Mouse (Mus musculus) CH12.LX (cell line): ENCODE results near the gene Polr2l. TPM values are rescaled to one million over a fixed set of nuclear protein-coding genes. Genes with fewer than 3 reads are reported as not detected.

Experiments used
- polyA plus RNA-seq: library from polyadenylated mRNA; unstranded; fragments of >175 nt; gene quantifications from 2 replicates; pipeline ENCODE4 v1.2.1, GENCODE M21; 2012; ENCODE audit warnings: low read depth; ENCODE audit not compliant: insufficient read length
- total RNA-seq, 2 experiments: library from RNA; depleted of rRNA; stranded (reverse); fragments of 300-350 nt in 1 of 2; fragments of >200 nt in 1 of 2; gene quantifications; 2 replicates each; pipeline ENCODE4 v1.2.3; 2012 to 2014

The Polr2l gene
- total and polyA plus RNA-seq, 3 experiments: 35.7 to 82.3 (median 64.8) TPM

Other genes starting within 250 kb of the Polr2l start
Only the 20 nearest of the 22 such genes appear.
- 11.2 and 26.2 TPM in 2 replicates for gene Irf7, start 208.7 kb downstream of the Polr2l start, total RNA-seq (2012; rRNA removed)
- 10.1 and 10.5 TPM in 2 replicates for gene Irf7, start 208.7 kb downstream of the Polr2l start, total RNA-seq (2014; rRNA removed)
- gene Irf7, start 208.7 kb downstream of the Polr2l start, polyA plus RNA-seq: 6.5 and 7.7 TPM in 2 replicates
- 1.0 and 1.9 TPM in 2 replicates for gene Cdhr5, start 198.3 kb downstream of the Polr2l start, total RNA-seq (2012; rRNA removed)
- gene Cdhr5, start 198.3 kb downstream of the Polr2l start, total RNA-seq (2014; rRNA removed): 0.31 and 0.35 TPM in 2 replicates
- 3.3 and 3.9 TPM in 2 replicates for gene Cdhr5, start 198.3 kb downstream of the Polr2l start, polyA plus RNA-seq
- not detected in 2 replicates for gene Sct, start 196.0 kb downstream of the Polr2l start, total RNA-seq (2012; rRNA removed)
- gene Sct, start 196.0 kb downstream of the Polr2l start, total RNA-seq (2014; rRNA removed): not detected in 2 replicates
- 0.49 TPM in 1 of 2 replicates, not detected in the other for gene Sct, start 196.0 kb downstream of the Polr2l start, polyA plus RNA-seq
- gene Drd4, start 183.1 kb downstream of the Polr2l start, total RNA-seq (2012; rRNA removed): not detected in 2 replicates
- gene Drd4, start 183.1 kb downstream of the Polr2l start, total RNA-seq (2014; rRNA removed): not detected in 2 replicates
- gene Drd4, start 183.1 kb downstream of the Polr2l start, polyA plus RNA-seq: not detected in 2 replicates
- 10.0 and 10.7 TPM in 2 replicates for gene Deaf1, start 147.4 kb downstream of the Polr2l start, total RNA-seq (2012; rRNA removed)
- gene Deaf1, start 147.4 kb downstream of the Polr2l start, total RNA-seq (2014; rRNA removed): 3.5 and 5.7 TPM in 2 replicates
- 31.6 and 37.7 TPM in 2 replicates for gene Deaf1, start 147.4 kb downstream of the Polr2l start, polyA plus RNA-seq
- 7.4 and 8.5 TPM in 2 replicates for gene Tmem80, start 147.4 kb downstream of the Polr2l start, total RNA-seq (2012; rRNA removed)
- gene Tmem80, start 147.4 kb downstream of the Polr2l start, total RNA-seq (2014; rRNA removed): 6.4 and 8.3 TPM in 2 replicates
- 8.2 and 9.9 TPM in 2 replicates for gene Tmem80, start 147.4 kb downstream of the Polr2l start, polyA plus RNA-seq
- 0.50 and 1.1 TPM in 2 replicates for gene Eps8l2, start 136.3 kb downstream of the Polr2l start, total RNA-seq (2012; rRNA removed)
- not detected in 2 replicates for gene Eps8l2, start 136.3 kb downstream of the Polr2l start, total RNA-seq (2014; rRNA removed)
- gene Eps8l2, start 136.3 kb downstream of the Polr2l start, polyA plus RNA-seq: 0.51 and 0.91 TPM in 2 replicates
- gene Taldo1, start 82.9 kb downstream of the Polr2l start, total RNA-seq (2012; rRNA removed): 188 and 205 TPM in 2 replicates
- 228 and 237 TPM in 2 replicates for gene Taldo1, start 82.9 kb downstream of the Polr2l start, total RNA-seq (2014; rRNA removed)
- gene Taldo1, start 82.9 kb downstream of the Polr2l start, polyA plus RNA-seq: 124 and 129 TPM in 2 replicates
- gene Gatd1, start 61.0 kb downstream of the Polr2l start, total RNA-seq (2012; rRNA removed): 23.9 and 29.6 TPM in 2 replicates
- 26.4 and 31.4 TPM in 2 replicates for gene Gatd1, start 61.0 kb downstream of the Polr2l start, total RNA-seq (2014; rRNA removed)
- gene Gatd1, start 61.0 kb downstream of the Polr2l start, polyA plus RNA-seq: 17.6 and 21.2 TPM in 2 replicates
- not detected in 2 replicates for gene Cend1, start 45.6 kb downstream of the Polr2l start, total RNA-seq (2012; rRNA removed)
- gene Cend1, start 45.6 kb downstream of the Polr2l start, total RNA-seq (2014; rRNA removed): not detected in 2 replicates
- gene Cend1, start 45.6 kb downstream of the Polr2l start, polyA plus RNA-seq: not detected in 2 replicates
- 16.1 and 20.8 TPM in 2 replicates for gene Slc25a22, start 37.2 kb downstream of the Polr2l start, total RNA-seq (2012; rRNA removed)
- 6.1 and 6.5 TPM in 2 replicates for gene Slc25a22, start 37.2 kb downstream of the Polr2l start, total RNA-seq (2014; rRNA removed)
- 31.5 and 32.1 TPM in 2 replicates for gene Slc25a22, start 37.2 kb downstream of the Polr2l start, polyA plus RNA-seq
- gene Pidd1, start 31.1 kb downstream of the Polr2l start, total RNA-seq (2012; rRNA removed): 7.8 and 9.6 TPM in 2 replicates
- 5.1 and 5.8 TPM in 2 replicates for gene Pidd1, start 31.1 kb downstream of the Polr2l start, total RNA-seq (2014; rRNA removed)
- gene Pidd1, start 31.1 kb downstream of the Polr2l start, polyA plus RNA-seq: 21.4 and 24.9 TPM in 2 replicates
- gene Rplp2, start 27.8 kb downstream of the Polr2l start, total RNA-seq (2012; rRNA removed): 3,147 and 3,416 TPM in 2 replicates
- 791 and 892 TPM in 2 replicates for gene Rplp2, start 27.8 kb downstream of the Polr2l start, total RNA-seq (2014; rRNA removed)
- gene Rplp2, start 27.8 kb downstream of the Polr2l start, polyA plus RNA-seq: 2,025 and 2,969 TPM in 2 replicates
- 8.9 and 11.7 TPM in 2 replicates for gene Pnpla2, start 19.9 kb downstream of the Polr2l start, total RNA-seq (2012; rRNA removed)
- gene Pnpla2, start 19.9 kb downstream of the Polr2l start, total RNA-seq (2014; rRNA removed): 1.5 and 2.8 TPM in 2 replicates
- gene Pnpla2, start 19.9 kb downstream of the Polr2l start, polyA plus RNA-seq: 25.3 and 29.6 TPM in 2 replicates
- not detected in 2 replicates for gene Cracr2b, start 14.0 kb downstream of the Polr2l start, total RNA-seq (2012; rRNA removed)
- not detected in 2 replicates for gene Cracr2b, start 14.0 kb downstream of the Polr2l start, total RNA-seq (2014; rRNA removed)
- gene Cracr2b, start 14.0 kb downstream of the Polr2l start, polyA plus RNA-seq: not detected in 2 replicates
- gene Cd151, start 7.7 kb downstream of the Polr2l start, total RNA-seq (2012; rRNA removed): 14.9 and 15.0 TPM in 2 replicates
- 10.1 and 10.6 TPM in 2 replicates for gene Cd151, start 7.7 kb downstream of the Polr2l start, total RNA-seq (2014; rRNA removed)
- 13.5 and 21.1 TPM in 2 replicates for gene Cd151, start 7.7 kb downstream of the Polr2l start, polyA plus RNA-seq
- 28.9 and 30.0 TPM in 2 replicates for gene Tspan4, start 108 bp upstream of the Polr2l start, total RNA-seq (2012; rRNA removed)
- gene Tspan4, start 108 bp upstream of the Polr2l start, total RNA-seq (2014; rRNA removed): 23.8 and 28.4 TPM in 2 replicates
- gene Tspan4, start 108 bp upstream of the Polr2l start, polyA plus RNA-seq: 20.3 and 21.2 TPM in 2 replicates
- gene Chid1, start 64.7 kb upstream of the Polr2l start, total RNA-seq (2012; rRNA removed): 49.6 and 50.5 TPM in 2 replicates
- 27.0 and 31.9 TPM in 2 replicates for gene Chid1, start 64.7 kb upstream of the Polr2l start, total RNA-seq (2014; rRNA removed)
- gene Chid1, start 64.7 kb upstream of the Polr2l start, polyA plus RNA-seq: 42.3 and 47.5 TPM in 2 replicates
- 44.5 and 50.7 TPM in 2 replicates for gene Ap2a2, start 87.0 kb upstream of the Polr2l start, total RNA-seq (2012; rRNA removed)
- gene Ap2a2, start 87.0 kb upstream of the Polr2l start, total RNA-seq (2014; rRNA removed): 30.0 and 31.6 TPM in 2 replicates
- gene Ap2a2, start 87.0 kb upstream of the Polr2l start, polyA plus RNA-seq: 36.6 and 43.1 TPM in 2 replicates
- gene Muc6, start 180.2 kb upstream of the Polr2l start, total RNA-seq (2012; rRNA removed): under 0.01 TPM in 1 of 2 replicates, not detected in the other
- not detected in 2 replicates for gene Muc6, start 180.2 kb upstream of the Polr2l start, total RNA-seq (2014; rRNA removed)
- 0.12 and 0.13 TPM in 2 replicates for gene Muc6, start 180.2 kb upstream of the Polr2l start, polyA plus RNA-seq